Mouse (Mus musculus) spleen, postnatal 4 days (tissue): ENCODE results near the gene Gm8922.
"Not testable (repeated sequence)": the region's sequence is repeated elsewhere in the genome, so short reads cannot be mapped to it uniquely, and the experiment has no call there.

Experiments used
- DNase-seq, 2 experiments: peaks; one replicate each; pipeline ENCODE4 v3.0.0; 2022; ENCODE audit warnings: low spot score in 2 of 2

Gm8922 gene

GRCm38 (mm10) chr5:11681659-11682058 is at the start of gene Gm8922:
Gm8922 (plus strand) TSS chr5:11681959.
- DNase-seq, result not testable (repeated sequence)
